Mouse (Mus musculus) inflammation-experienced regulatory T-cells (primary cell): Measurements from ENCODE around the gene Cgn. TPM values are rescaled to one million over a fixed set of nuclear protein-coding genes. Genes with fewer than 3 reads are reported as not detected.

Source experiments
- polyA plus RNA-seq, 2 experiments: library from polyadenylated mRNA; unstranded; fragments of 100-300 nt; shearing (Covaris generic); gene quantifications; one replicate each; pipeline ENCODE4 v1.2.1; 2017

The Cgn gene
- under 1 TPM; 0.13 to 0.42 TPM for polyA plus RNA-seq

GRCm38 (mm10) chr3:94786367-94786835, at the start of gene Cgn:
Gene Cgn, minus strand, starts transcription at chr3:94786492.

Other genes starting within 250 kb of the Cgn start
- gene Snx27, start 203.8 kb downstream of the Cgn start, polyA plus RNA-seq: 10 to 100 TPM; 18.4 to 22.1 TPM
- not detected for gene Gm10972, start 143.4 kb downstream of the Cgn start, polyA plus RNA-seq
- gene Tuft1, start 127.6 kb downstream of the Cgn start, polyA plus RNA-seq: 1 to 10 TPM in 1 of 2 experiments, under 1 TPM in 1; 0.73 to 2.4 TPM
- under 1 TPM in 1 of 2 experiments, not detected in 1; 0.61 TPM for gene Selenbp2, start 92.9 kb downstream of the Cgn start, polyA plus RNA-seq
- 10 to 100 TPM; 12.2 to 14.7 TPM for gene Pogz, start 51.1 kb upstream of the Cgn start, polyA plus RNA-seq
- gene Psmb4, start 100.5 kb upstream of the Cgn start, polyA plus RNA-seq: 100 to 1,000 TPM; 258 to 304 TPM
- gene Selenbp1, start 146.6 kb upstream of the Cgn start, polyA plus RNA-seq: 1 to 10 TPM; 3.9 to 4.6 TPM
- 10 to 100 TPM; 26.0 to 29.1 TPM for gene Rfx5, start 167.6 kb upstream of the Cgn start, polyA plus RNA-seq
- gene Pi4kb, start 188.2 kb upstream of the Cgn start, polyA plus RNA-seq: 10 to 100 TPM; 13.5 to 17.2 TPM
- gene Zfp687, start 229.0 kb upstream of the Cgn start, polyA plus RNA-seq: 10 to 100 TPM; 53.2 TPM